In genomic region chrX:134686739-134687171, GRCm38 (mm10) we compare ENCODE assay signal across 8 mouse cellular contexts. TPM values are rescaled to one million over a fixed set of nuclear protein-coding genes. Genes with fewer than 3 reads are reported as not detected.
A peak's percentile ranks its signal among the peaks of the same experiment; 100 is the strongest.
DNase-seq lines count a peak whose midpoint lies in the region; ATAC-seq and TF ChIP-seq lines count a peak whose summit lies in the region.

No protein-coding gene starts in this region.

- peaks cover 4% of the 10 kb centered on the region; the same call in 1 of the 2 replicates for H3K4me1 ChIP-seq in cerebellum, adult 2 months (ENCODE audit: control insufficient read depth, insufficient read depth, low read length)
- no peaks in the 10 kb centered on the region for H3K4me1 ChIP-seq in heart, embryonic 11.5 days (ENCODE audit: control insufficient read depth, insufficient read depth, low read length)
- no peaks in the 10 kb centered on the region for H3K4me1 ChIP-seq in lung, postnatal 0 days (ENCODE audit: insufficient read depth, low read depth, low read length)

- peak overlapping the region; percentile 61 for H3K4me2 ChIP-seq in heart, embryonic 11.5 days
- H3K4me2 ChIP-seq in lung, postnatal 0 days (replicated peaks; ENCODE audit: low read depth, low read length): peak overlapping the region; percentile 57

- no peaks in the 10 kb centered on the region for H3K27me3 ChIP-seq in cerebellum, adult 2 months (ENCODE audit: control insufficient read depth, insufficient read depth, low read length)
- no peaks in the 10 kb centered on the region for H3K27me3 ChIP-seq in heart, embryonic 11.5 days (ENCODE audit: control insufficient read depth, insufficient read depth, low read length)
- H3K27me3 ChIP-seq in lung, postnatal 0 days (replicated peaks; ENCODE audit: insufficient read depth, low read length): no peaks in the 10 kb centered on the region

- peak overlapping the region; percentile 71 for H3K4me3 ChIP-seq in cerebellum, adult 2 months (replicated peaks; ENCODE audit: insufficient read depth, low read depth, low read length)
- H3K4me3 ChIP-seq in heart, embryonic 11.5 days (ENCODE audit: low read depth, low read length): peak overlapping the region; percentile 58
- peak overlapping the region; percentile 53 for H3K4me3 ChIP-seq in lung, postnatal 0 days (ENCODE audit: low read depth, low read length)

- no peak for TF ChIP-seq CTCF in cerebellum, adult 2 months (IDR thresholded peaks at IDR 0.05; ENCODE audit: borderline replicate concordance, insufficient read depth, low read depth, low read length)
- TF ChIP-seq CTCF in lung, postnatal 0 days (IDR thresholded peaks at IDR 0.05): no peak

- no peaks in the 10 kb centered on the region for H3K9me3 ChIP-seq in heart, embryonic 11.5 days (replicated peaks; ENCODE audit: control insufficient read depth, low read length)
- no peaks in the 10 kb centered on the region for H3K9me3 ChIP-seq in lung, postnatal 0 days (ENCODE audit: low read length)

- peaks cover 4% of the 10 kb centered on the region; the same call in 1 of the 2 replicates for H3K36me3 ChIP-seq in heart, embryonic 11.5 days (ENCODE audit: control insufficient read depth, insufficient read depth, low read length)
- H3K36me3 ChIP-seq in lung, postnatal 0 days (ENCODE audit: insufficient read depth, low read length): no peaks in the 10 kb centered on the region

- TF ChIP-seq EP300 in lung, postnatal 0 days (IDR thresholded peaks at IDR 0.05): no peak

- peak; percentile 39; the same call in 1 of the 2 replicates for ATAC-seq in heart, embryonic 11.5 days (replicated peaks; ENCODE audit: insufficient number of reproducible peaks, low FRiP score, low TSS enrichment)
- ATAC-seq in lung, postnatal 0 days: peak; percentile 76

- peak; percentile 45 for DNase-seq in adrenal gland, adult 2 months
- DNase-seq in adrenal gland, postnatal 4 days (ENCODE audit: low spot score in 2 of 2): no peak
- DNase-seq in CD4-positive helper T cell, adult 2 months (ENCODE audit: low read depth, low spot score): peak; percentile 16
- peak; percentile 50 to 63 for DNase-seq in cerebellum, adult 2 months
- DNase-seq in kidney, postnatal 10 days: peak; percentile 54
- peak; percentile 31 for DNase-seq in lung, postnatal 0 days (ENCODE audit: low spot score)
- peak; percentile 39 for DNase-seq in right cerebral cortex, postnatal 14 days

- peak overlapping the region; percentile 49 for H3K27ac ChIP-seq in cerebellum, adult 2 months (ENCODE audit: insufficient read depth, low read length)
- peak overlapping the region; percentile 92 for H3K27ac ChIP-seq in heart, embryonic 11.5 days (ENCODE audit: low read depth, low read length)
- peak overlapping the region; percentile 57; the same call in 1 of the 2 replicates for H3K27ac ChIP-seq in lung, postnatal 0 days (ENCODE audit: low read length)

- TF ChIP-seq POLR2A in cerebellum, adult 2 months (IDR thresholded peaks at IDR 0.05; ENCODE audit: borderline replicate concordance, insufficient read depth, low read length): no peak

- peak overlapping the region; percentile 78 for H3K9ac ChIP-seq in heart, embryonic 11.5 days (ENCODE audit: low read depth, low read length)
- peak overlapping the region; percentile 36 for H3K9ac ChIP-seq in lung, postnatal 0 days (replicated peaks; ENCODE audit: low read depth)

- 3% methylated on average over 16 of the region's 16 CpGs for WGBS in cerebellum, adult 2 months
- WGBS in heart, embryonic 11.5 days (ENCODE audit: insufficient replicate concordance): 14% methylated on average over 15 of the region's 16 CpGs
- WGBS in lung, postnatal 0 days: 9% methylated on average over 15 of the region's 16 CpGs

RNA-seq across cellular contexts. Expression of gene Armcx4, which starts 0.4 kb away (rescaled TPM):
- 10 to 100 TPM in 1 of 2 experiments, 1 to 10 TPM in 1; 9.1 to 14.9 TPM for total RNA-seq in adrenal gland, adult 2 months (2021)
- polyA plus RNA-seq in adrenal gland, adult 2 months (2012; rRNA removed): 0.51 and 0.56 TPM in 2 replicates
- total RNA-seq in adrenal gland, postnatal 4 days (2021): 10 to 100 TPM; 23.8 to 26.2 TPM
- polyA plus RNA-seq in cerebellum, adult 2 months (2012; rRNA removed): 15.2 and 15.8 TPM in 2 replicates
- 4.6 and 5.1 TPM in 2 replicates for polyA plus RNA-seq in heart, embryonic 11.5 days (2014; fragmentation: Nextera tagmentation; extraction: Ambion mirVana)
- polyA plus RNA-seq in lung, postnatal 0 days (2015; fragmentation: Nextera tagmentation; extraction: Ambion mirVana): 4.2 and 4.7 TPM in 2 replicates

RNA-seq across cellular contexts. Expression of gene Armcx1, which starts 31.0 kb away (rescaled TPM):
- total RNA-seq in adrenal gland, adult 2 months (2021): 10 to 100 TPM; 18.5 to 21.7 TPM
- 0.94 and 1.9 TPM in 2 replicates for polyA plus RNA-seq in adrenal gland, adult 2 months (2012; rRNA removed)
- total RNA-seq in adrenal gland, postnatal 4 days (2021): 10 to 100 TPM; 32.7 to 36.5 TPM
- 72.1 and 76.4 TPM in 2 replicates for polyA plus RNA-seq in cerebellum, adult 2 months (2012; rRNA removed)
- 36.1 and 40.5 TPM in 2 replicates for polyA plus RNA-seq in heart, embryonic 11.5 days (2014; fragmentation: Nextera tagmentation; extraction: Ambion mirVana)
- 33.3 and 37.3 TPM in 2 replicates for polyA plus RNA-seq in lung, postnatal 0 days (2015; fragmentation: Nextera tagmentation; extraction: Ambion mirVana)

Comparison
In these comparisons a context has a peak if more than half of its experiments do, and no peak if none do; other contexts are left out.
1. DNase-seq: peak in adrenal gland, adult 2 months (single experiment), CD4-positive helper T cell, adult 2 months (single experiment), cerebellum, adult 2 months (2 of 2), kidney, postnatal 10 days (single experiment), lung, postnatal 0 days (single experiment) and right cerebral cortex, postnatal 14 days (single experiment); none in adrenal gland, postnatal 4 days (0 of 2).
2. RNA of gene Armcx1, which starts 31.0 kb away (polyA plus RNA-seq): 72.1 to 76.4 TPM in cerebellum, adult 2 months, 36.1 to 40.5 TPM in heart, embryonic 11.5 days and 33.3 to 37.3 TPM in lung, postnatal 0 days; 0.94 to 1.9 TPM in adrenal gland, adult 2 months; every median in the first group is over 10 times any median in the second.
3. Peak in every context shown above with its lines, with median percentiles within 50 percentile points of each other: H3K27ac ChIP-seq and H3K4me3 ChIP-seq.